Mouse (Mus musculus): ENCODE results near the gene Pde6d.

The Pde6d gene

GRCm38 (mm10) chr1:86503906-86504696, 78.3 kb downstream of the Pde6d start:
- peak; percentile 93 for DNase-seq (ENCODE audit: low read depth, low spot score)

- no peak for DNase-seq (ENCODE audit: low read depth, low spot score)
These were observed 79.2 kb downstream of the Pde6d start for GRCm38 (mm10) chr1:86503165-86503747.

- DNase-seq (ENCODE audit: low read depth, low spot score), result no peak
These were observed 80.0 kb downstream of the Pde6d start for GRCm38 (mm10) chr1:86502221-86503048.

GRCm38 (mm10) chr1:86501559-86501958, 80.9 kb downstream of the Pde6d start:
- peak; percentile 100 for DNase-seq (ENCODE audit: low read depth, low spot score)

- DNase-seq (ENCODE audit: low read depth, low spot score), result peak; percentile 70
These were observed 81.3 kb downstream of the Pde6d start for GRCm38 (mm10) chr1:86501114-86501532.

- no peak for DNase-seq (ENCODE audit: low read depth, low spot score)
These were observed 81.7 kb downstream of the Pde6d start for GRCm38 (mm10) chr1:86500681-86501080.

GRCm38 (mm10) chr1:86499903-86500302, 82.5 kb downstream of the Pde6d start:
- DNase-seq (ENCODE audit: low read depth, low spot score), result peak; percentile 73

- no peak for DNase-seq (ENCODE audit: low read depth, low spot score)
These were observed 83.8 kb downstream of the Pde6d start for GRCm38 (mm10) chr1:86498611-86499010.

- no peak for DNase-seq (ENCODE audit: low read depth, low spot score)
These were observed 84.4 kb downstream of the Pde6d start for GRCm38 (mm10) chr1:86497986-86498385.

- DNase-seq (ENCODE audit: low read depth, low spot score), result no peak
These were observed 85.1 kb downstream of the Pde6d start for GRCm38 (mm10) chr1:86497361-86497760.

GRCm38 (mm10) chr1:86496340-86496739, 86.1 kb downstream of the Pde6d start:
- DNase-seq (ENCODE audit: low read depth, low spot score), result no peak

GRCm38 (mm10) chr1:86493783-86494182, 88.6 kb downstream of the Pde6d start:
- no peak for DNase-seq (ENCODE audit: low read depth, low spot score)
